Mouse (Mus musculus) gastrocnemius, adult 2 months (tissue): ENCODE measurements around the gene Thoc7. TPM values are rescaled to one million over a fixed set of nuclear protein-coding genes. Genes with fewer than 3 reads are reported as not detected.
"Not testable (repeated sequence)": the region's sequence is repeated elsewhere in the genome, so short reads cannot be mapped to it uniquely, and the experiment has no call there.

Experiments
- DNase-seq: peaks from one replicate; pipeline ENCODE4 v3.0.0; 2022
- H3K27ac ChIP-seq: fragments of 200-600 bp; 2 replicates; pipeline ENCODE4 v1.8.1; 2022; ENCODE audit warnings: mild to moderate bottlenecking
- H3K4me3 ChIP-seq: fragments of 200-600 bp; 2 replicates; pipeline ENCODE4 v1.8.1; 2022; ENCODE audit warnings: mild to moderate bottlenecking, moderate library complexity
- CTCF ChIP-seq: fragments of 200-600 bp; IDR thresholded peaks from 2 replicates; pipeline ENCODE4 v1.8.1; 2022; ENCODE audit warnings: antibody characterized with exemption, mild to moderate bottlenecking, moderate library complexity
- intact Hi-C: fragments of 180-260 bp; cut with DNase I; formaldehyde crosslinking; loops from one replicate; pipeline ENCODE4 v1.15.1; 2025
- total RNA-seq, 2 experiments: library from RNA; stranded (reverse); gene quantifications; 2 replicates each; pipeline ENCODE4 v1.2.3; 2021

The Thoc7 gene
- total RNA-seq, 2 experiments from 2014 or later, result 125 to 155 TPM

DNA sequence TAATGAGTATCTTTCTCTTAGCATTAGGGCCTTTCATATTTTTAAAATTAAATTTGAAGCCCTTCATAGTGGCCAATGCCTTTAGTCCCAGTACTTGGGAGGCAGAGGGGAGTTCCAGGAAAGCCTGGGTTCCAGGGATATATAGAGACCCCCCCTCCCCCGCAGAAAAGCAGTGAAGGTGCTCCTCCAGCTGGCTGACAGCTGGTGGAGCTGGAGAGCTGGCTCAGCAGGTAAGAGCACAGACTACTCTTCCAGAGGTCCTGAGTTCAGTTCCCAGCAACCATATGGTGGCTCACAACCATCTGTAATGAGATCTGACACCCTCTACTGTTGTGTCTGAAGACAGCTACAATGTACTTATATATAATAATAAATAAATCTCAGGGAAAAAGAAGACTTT, 6.0 kb upstream of the Thoc7 start:
- Histone ChIP-seq H3K4me3 (no peak overlapping the region), H3K27ac (no peak overlapping the region)
- TF ChIP-seq CTCF, result peak; percentile 7; the same call in 1 of the 2 replicates
- intact Hi-C loops, result no loop called here
- DNase-seq, result no peak

- TF ChIP-seq CTCF, result no peak
- Histone ChIP-seq H3K4me3 (no peak overlapping the region), H3K27ac (no peak overlapping the region)
- intact Hi-C loops, result loop anchor here (5.0 kb wide), 3 partner anchors 49 to 159 kb away; partner anchors contain the start of gene Psmd6
- no peak for DNase-seq
Observed at GRCm38 (mm10) chr14:13963527-13963926, 1.9 kb upstream of the Thoc7 start.

- no peak for DNase-seq
- intact Hi-C loops, result loop anchor here (5.0 kb wide), 3 partner anchors 50 to 160 kb away; partner anchors contain the start of gene Psmd6
- TF ChIP-seq CTCF, result no peak
- Histone ChIP-seq H3K27ac (peak overlapping the region; percentile 91; the same call in 1 of the 2 replicates), H3K4me3 (no peak overlapping the region)
Observed at GRCm38 (mm10) chr14:13962476-13962875, 824 bp upstream of the Thoc7 start.

- peak overlapping the region; percentile 97 for H3K4me3 ChIP-seq
- peak; percentile 82 for DNase-seq
- no peak; the same call in 1 of the 2 replicates for TF ChIP-seq CTCF
- intact Hi-C loops, result loop anchor here (5.0 kb wide), 3 partner anchors 52 to 162 kb away; partner anchors contain the start of gene Psmd6
- peak overlapping the region; percentile 95 for H3K27ac ChIP-seq
Observed at GRCm38 (mm10) chr14:13960482-13961325, 948 bp downstream of the Thoc7 start.

DNA sequence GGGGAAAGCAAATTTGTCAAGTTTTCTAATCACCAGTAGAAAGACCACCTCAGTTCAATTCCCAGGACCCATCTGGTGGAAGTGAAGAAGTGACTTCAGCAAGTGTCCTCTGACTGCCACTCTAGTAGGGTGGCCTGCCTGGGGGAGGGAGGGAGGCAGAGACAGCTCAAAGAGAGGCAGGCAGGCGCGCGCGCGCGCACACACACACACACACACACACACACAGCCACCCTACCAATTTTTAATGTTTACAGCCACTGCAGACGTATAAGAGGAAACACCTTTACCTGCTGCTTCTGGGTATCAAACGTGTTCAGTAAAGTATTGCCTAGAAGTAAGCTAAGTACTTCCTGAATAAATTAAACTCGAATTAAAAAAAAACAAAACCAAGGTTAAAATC, 1.6 kb downstream of the Thoc7 start:
- H3K27ac ChIP-seq, result peak overlapping the region; percentile 95
- no peak for TF ChIP-seq CTCF
- peak; percentile 28 for DNase-seq
- intact Hi-C loops, result loop anchor here (5.0 kb wide), 3 partner anchors 52 to 162 kb away; partner anchors contain the start of gene Psmd6
- H3K4me3 ChIP-seq, result peak overlapping the region; percentile 97

DNA sequence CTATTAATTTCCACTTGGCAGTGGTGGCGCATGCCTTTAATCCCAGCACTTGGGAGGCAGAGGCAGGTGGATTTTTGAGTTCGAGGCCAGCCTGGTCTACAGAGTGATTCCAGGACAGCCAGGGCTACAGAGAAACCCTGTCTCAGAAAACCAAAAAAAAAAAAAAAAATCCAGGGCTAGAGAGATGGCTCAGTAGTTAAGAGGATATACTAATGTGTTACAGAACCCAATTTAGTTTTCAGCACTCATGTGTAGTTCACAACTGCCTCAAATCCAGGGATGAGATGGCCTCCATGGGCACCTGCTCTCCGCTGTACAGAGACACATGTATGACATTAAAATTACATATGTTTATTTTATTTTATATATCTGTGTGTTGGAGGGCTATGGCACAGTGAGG, 9.5 kb downstream of the Thoc7 start:
- intact Hi-C loops, DNase-seq, H3K27ac ChIP-seq, H3K4me3 ChIP-seq: not testable (repeated sequence)

GRCm38 (mm10) chr14:13950401-13950800, 11.3 kb downstream of the Thoc7 start:
- Histone ChIP-seq H3K27ac (no peak overlapping the region), H3K4me3 (no peak overlapping the region)
- intact Hi-C loops, result no loop called here
- peak; percentile 39 for DNase-seq
- TF ChIP-seq CTCF, result peak; percentile 69

- Histone ChIP-seq H3K4me3 (no peak overlapping the region), H3K27ac (no peak overlapping the region)
- no peak for DNase-seq
- intact Hi-C loops, result no loop called here
- no peak for TF ChIP-seq CTCF
Observed at GRCm38 (mm10) chr14:13948345-13948744, 13.3 kb downstream of the Thoc7 start.

GRCm38 (mm10) chr14:13944686-13945085, 17.0 kb downstream of the Thoc7 start:
- intact Hi-C loops, result no loop called here
- Histone ChIP-seq H3K4me3 (no peak overlapping the region), H3K27ac (no peak overlapping the region)
- no peak for DNase-seq
- TF ChIP-seq CTCF, result no peak

DNA sequence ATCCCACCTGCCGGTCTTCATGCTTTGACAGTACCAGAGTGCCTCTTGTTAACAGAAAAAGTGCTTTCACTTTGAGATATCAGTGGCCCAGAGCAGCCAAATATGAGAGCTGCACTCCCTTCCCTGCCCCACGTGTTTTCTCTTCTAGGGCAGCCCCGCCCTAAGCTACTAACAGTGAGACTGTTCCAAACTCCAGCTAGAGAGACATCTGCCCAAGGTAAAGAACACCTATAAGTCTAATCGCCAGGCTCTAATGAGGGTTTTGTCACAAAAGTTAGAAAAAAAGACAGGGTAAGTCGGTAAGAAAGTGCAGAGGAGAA, 27.6 kb downstream of the Thoc7 start:
- intact Hi-C loops, result no loop called here
- Histone ChIP-seq H3K4me3 (peak overlapping the region; percentile 61), H3K27ac (peak overlapping the region; percentile 70)
- DNase-seq, result no peak
- TF ChIP-seq CTCF, result no peak

DNA sequence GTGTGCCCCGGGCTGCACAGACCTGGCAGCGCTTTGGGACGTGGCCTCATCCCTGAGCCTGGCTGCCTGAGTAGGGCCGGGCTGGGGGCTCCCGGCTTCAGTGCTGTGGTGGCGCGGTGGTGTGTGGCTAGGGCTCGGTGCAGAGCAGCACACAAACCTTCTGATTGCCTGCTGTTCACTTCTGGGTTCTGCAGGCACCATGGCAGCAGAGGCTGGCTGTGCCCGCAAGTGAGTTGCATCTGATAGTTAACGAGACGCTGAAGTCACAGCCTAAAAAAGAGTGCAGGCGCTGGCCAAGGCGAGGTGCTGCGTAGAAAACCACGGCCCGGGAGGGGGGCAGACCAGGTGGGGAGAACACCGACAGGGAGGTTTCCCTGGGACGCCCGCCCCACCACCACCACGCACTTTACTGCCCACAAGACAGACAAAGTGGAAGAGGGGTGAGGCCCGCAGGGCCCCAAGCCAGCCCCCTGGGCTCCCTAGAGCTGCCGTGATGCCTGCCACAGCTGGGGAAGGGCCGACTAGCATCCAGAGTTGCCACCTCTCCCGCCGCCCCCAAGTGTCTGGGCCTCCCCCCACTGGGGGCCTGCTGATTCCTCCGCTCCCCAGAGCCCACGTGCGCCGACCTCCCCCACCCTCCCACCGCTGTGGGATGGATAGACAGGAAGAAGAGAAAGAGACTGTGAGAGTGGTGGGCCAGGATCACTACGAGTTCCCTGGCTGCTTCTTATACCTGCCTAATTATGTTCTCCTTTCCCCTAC, 28.2 kb downstream of the Thoc7 start:
- intact Hi-C loops, result no loop called here
- peak overlapping the region; percentile 70 for H3K27ac ChIP-seq

DNA sequence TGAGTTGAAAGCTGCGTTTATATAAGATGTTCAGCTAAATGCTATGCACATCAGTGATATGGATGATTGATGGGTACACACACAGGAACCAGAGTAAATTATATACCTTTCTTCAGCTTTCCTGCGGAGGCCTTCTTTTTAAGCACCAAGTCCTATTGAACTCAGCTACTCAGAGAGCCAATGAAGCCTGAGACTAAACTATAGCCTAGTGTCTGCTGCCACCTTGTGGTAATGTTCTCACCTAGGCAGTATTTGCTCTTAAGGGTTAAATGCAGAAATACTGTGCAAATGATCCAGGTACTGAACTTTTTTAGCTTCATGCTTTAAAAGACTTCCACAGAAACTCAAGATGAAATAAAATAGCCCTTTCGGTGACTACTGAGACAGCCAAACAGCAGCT, 44.0 kb downstream of the Thoc7 start:
- no peak for DNase-seq
- peak; percentile 80 for TF ChIP-seq CTCF
- intact Hi-C loops, result loop anchor here (5.0 kb wide), 1 partner anchor 560 kb away; no protein-coding TSS in a partner anchor
- Histone ChIP-seq H3K4me3 (no peak overlapping the region), H3K27ac (no peak overlapping the region)

More for the DNA sequence above, 28.2 kb downstream of the Thoc7 start:
- H3K4me3 ChIP-seq, result peak overlapping the region; percentile 61
- DNase-seq, result no peak
- no peak for TF ChIP-seq CTCF

- no peak for DNase-seq
- H3K27ac ChIP-seq, result no peak overlapping the region
- no peak overlapping the region for H3K4me3 ChIP-seq
- intact Hi-C loops, result loop anchor here (5.0 kb wide), 1 partner anchor 560 kb away; no protein-coding TSS in a partner anchor
- TF ChIP-seq CTCF, result no peak
Observed at GRCm38 (mm10) chr14:13917208-13917607, 44.4 kb downstream of the Thoc7 start.
